Mouse (Mus musculus) heart, postnatal 25 days (tissue): ENCODE data around the gene Agbl5. TPM values are rescaled to one million over a fixed set of nuclear protein-coding genes. Genes with fewer than 3 reads are reported as not detected.

Source experiments
- DNase-seq: peaks from one replicate; pipeline ENCODE4 v3.0.0; 2022; ENCODE audit warnings: low spot score
- intact Hi-C: fragments of 180-260 bp; cut with DNase I; formaldehyde crosslinking; loops from one replicate; pipeline ENCODE4 v1.15.1; 2025
- total RNA-seq, 2 experiments: library from RNA; stranded (reverse); gene quantifications; 2 replicates each; pipeline ENCODE4 v1.2.3; 2021

Gene Agbl5
- total RNA-seq, 2 experiments from 2014 or later, result 5.9 to 6.8 TPM

- no peak for DNase-seq
- intact Hi-C loops, result no loop called here
Measured at GRCm38 (mm10) chr5:30944344-30944743, 55.9 kb downstream of the Agbl5 start.

- DNase-seq, result no peak
- intact Hi-C loops, result no loop called here
Measured at GRCm38 (mm10) chr5:30944956-30945781, 56.7 kb downstream of the Agbl5 start, which contains the start of gene Cgref1. Cgref1 (minus strand) TSS chr5:30945591.

DNA sequence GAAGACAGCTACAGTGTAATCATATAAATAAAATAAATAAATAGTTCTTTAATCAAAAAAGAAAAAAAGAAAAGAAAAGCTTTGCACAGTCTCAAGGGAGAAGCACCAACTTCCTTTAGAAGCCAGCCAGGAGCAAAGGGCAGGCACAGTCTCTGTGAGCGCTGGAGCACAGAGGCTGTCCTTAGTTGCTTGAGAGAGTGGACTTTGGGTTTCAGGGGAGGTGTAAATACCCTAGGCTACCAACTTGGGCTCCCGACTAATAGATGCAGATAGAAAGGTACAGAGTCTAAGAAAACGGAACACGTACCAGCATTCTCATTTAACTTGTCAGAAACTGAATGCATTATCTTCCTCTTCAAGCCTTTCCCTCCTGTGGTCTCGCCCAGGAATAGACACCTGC is 60.1 kb downstream of the Agbl5 start:
- intact Hi-C loops, result no loop called here

GRCm38 (mm10) chr5:30949654-30950326 is 61.3 kb downstream of the Agbl5 start:
- intact Hi-C loops, result no loop called here

More for the DNA sequence above, 60.1 kb downstream of the Agbl5 start:
- no peak for DNase-seq

DNA sequence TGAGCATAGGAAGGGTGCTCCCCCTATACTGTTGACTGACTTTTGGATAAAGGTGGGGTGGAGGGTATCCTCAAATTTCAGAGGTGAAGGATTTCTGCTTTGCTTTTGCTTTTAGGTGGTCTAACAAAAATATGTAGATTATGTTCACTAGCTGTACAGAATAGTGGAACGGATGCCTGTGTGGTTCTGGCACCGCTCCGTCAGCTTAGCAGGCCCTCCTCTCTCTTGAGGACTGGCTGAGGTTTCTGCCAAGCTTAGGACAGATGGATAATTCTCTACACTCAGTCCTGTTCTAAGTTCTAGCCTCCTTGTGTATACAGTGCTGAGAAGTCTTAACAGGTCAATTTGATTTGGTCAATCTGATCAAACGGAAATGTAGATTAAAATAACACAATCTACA is 62.0 kb downstream of the Agbl5 start:
- intact Hi-C loops, result no loop called here
- no peak for DNase-seq

More at GRCm38 (mm10) chr5:30949654-30950326, 61.3 kb downstream of the Agbl5 start:
- DNase-seq, result peak; percentile 88

GRCm38 (mm10) chr5:30950922-30951321 is 62.4 kb downstream of the Agbl5 start:
- no peak for DNase-seq
- intact Hi-C loops, result no loop called here

GRCm38 (mm10) chr5:30951706-30952105 is 63.2 kb downstream of the Agbl5 start:
- DNase-seq, result no peak

DNA sequence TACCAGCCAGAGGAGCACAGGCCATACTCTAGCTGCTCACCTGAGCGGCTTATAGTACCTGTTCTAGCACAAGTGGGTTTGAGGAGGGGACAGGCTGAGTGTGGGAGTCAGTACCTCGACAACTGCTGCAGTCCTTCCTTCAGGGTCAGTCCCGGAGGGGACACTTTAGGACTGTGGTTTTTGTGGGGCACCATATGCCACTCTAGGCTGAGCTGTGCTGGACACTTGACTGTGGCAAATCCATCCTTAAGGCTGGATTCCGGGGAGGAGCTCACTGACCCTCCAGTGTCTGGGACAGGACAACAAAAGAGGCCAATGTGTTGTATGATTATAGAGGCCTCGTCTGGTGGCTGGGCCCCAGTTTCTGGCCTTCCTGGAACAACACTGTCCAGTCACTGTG is 64.1 kb downstream of the Agbl5 start:
- DNase-seq, result no peak
- intact Hi-C loops, result no loop called here

More at GRCm38 (mm10) chr5:30951706-30952105, 63.2 kb downstream of the Agbl5 start:
- intact Hi-C loops, result no loop called here

DNA sequence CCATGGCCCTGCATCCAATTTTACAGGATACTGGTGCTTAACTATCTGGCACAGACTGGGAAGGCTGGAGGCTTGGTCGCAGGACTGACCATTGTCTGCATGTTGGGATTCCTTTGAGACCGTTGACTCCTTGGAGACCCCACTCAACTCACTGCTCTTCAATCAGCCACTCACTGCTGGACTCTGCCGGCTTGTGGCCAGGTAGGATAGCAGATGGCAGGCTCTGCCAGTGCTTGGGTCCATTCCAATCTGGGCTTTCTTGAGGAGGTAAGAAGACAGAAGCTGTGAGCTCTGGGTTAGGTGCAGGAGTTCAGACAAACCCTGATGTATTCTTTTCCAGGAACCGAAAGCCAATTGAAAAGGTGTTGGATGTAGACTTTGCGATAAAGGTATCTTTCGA is 65.6 kb downstream of the Agbl5 start:
- intact Hi-C loops, result no loop called here

DNA sequence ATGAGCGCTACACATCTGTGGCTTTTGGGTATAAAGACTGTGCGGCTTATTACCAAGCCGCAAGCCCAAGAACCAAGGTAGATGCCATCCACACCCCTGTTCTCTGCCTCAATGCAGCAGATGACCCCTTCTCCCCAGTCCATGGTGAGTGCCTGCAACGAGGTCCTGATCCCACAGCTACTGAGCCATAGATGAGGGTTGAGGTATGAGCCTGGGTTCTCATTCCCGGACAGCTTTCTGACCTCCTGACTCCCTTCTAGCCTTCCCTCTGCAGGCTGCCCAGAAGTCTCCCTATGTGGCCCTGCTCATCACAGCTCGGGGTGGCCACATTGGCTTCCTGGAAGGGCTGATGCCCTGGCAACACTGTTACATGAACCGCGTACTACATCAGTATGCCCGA is 66.1 kb downstream of the Agbl5 start:
- no peak for DNase-seq
- intact Hi-C loops, result no loop called here

More for the DNA sequence above, 65.6 kb downstream of the Agbl5 start:
- no peak for DNase-seq

DNA sequence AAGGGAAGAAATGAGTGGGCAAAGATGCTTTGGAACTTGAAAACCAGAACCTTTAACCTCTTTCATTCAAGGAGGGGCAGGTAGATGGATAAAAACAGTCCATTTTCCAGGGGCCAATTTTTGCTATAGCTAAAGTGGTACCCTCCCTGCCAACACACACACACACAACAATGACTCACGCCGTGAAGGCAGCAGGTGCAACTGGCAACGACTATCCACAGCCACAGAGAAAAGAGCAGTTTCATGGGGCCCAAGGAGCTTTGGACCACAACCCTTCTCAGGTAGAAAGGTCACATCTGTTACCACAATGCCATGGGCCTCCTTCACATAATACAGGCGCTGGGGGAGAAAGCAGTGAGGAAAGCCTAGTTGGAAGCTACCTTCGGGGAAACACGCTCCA is 67.3 kb downstream of the Agbl5 start:
- intact Hi-C loops, result no loop called here
- no peak for DNase-seq

Other genes with a start within 250 kb of the Agbl5 start
- gene Slc35f6, start 240.8 kb upstream of the Agbl5 start, total RNA-seq, result 10 to 100 TPM; 44.1 to 47.2 TPM
- 10 to 100 TPM; 42.0 to 43.0 TPM for gene Cenpa, start 221.9 kb upstream of the Agbl5 start, total RNA-seq
- under 1 TPM; 0.29 to 0.45 TPM for gene Dpysl5, start 177.1 kb upstream of the Agbl5 start, total RNA-seq
- 10 to 100 TPM; 31.1 to 32.4 TPM for gene Mapre3, start 74.1 kb upstream of the Agbl5 start, total RNA-seq
- 10 to 100 TPM; 36.5 to 39.1 TPM for gene Tmem214, start 20.7 kb upstream of the Agbl5 start, total RNA-seq
- gene Ost4, start 19.1 kb downstream of the Agbl5 start, total RNA-seq, result 100 to 1,000 TPM; 142 to 150 TPM
- gene Emilin1, start 24.7 kb downstream of the Agbl5 start, total RNA-seq, result 10 to 100 TPM; 27.6 to 29.7 TPM
- gene Khk, start 32.7 kb downstream of the Agbl5 start, total RNA-seq, result 10 to 100 TPM; 21.1 to 22.6 TPM
- gene Cgref1, start 56.9 kb downstream of the Agbl5 start, total RNA-seq, result under 1 TPM; 0.39 to 0.53 TPM
- 10 to 100 TPM; 79.3 to 82.9 TPM for gene Preb, start 71.7 kb downstream of the Agbl5 start, total RNA-seq
- gene Tcf23, start 80.0 kb downstream of the Agbl5 start, total RNA-seq, result under 1 TPM; 0.45 to 0.75 TPM
- 10 to 100 TPM; 44.1 to 47.0 TPM for gene Atraid, start 159.6 kb downstream of the Agbl5 start, total RNA-seq
- gene Slc5a6, start 160.2 kb downstream of the Agbl5 start, total RNA-seq, result 10 to 100 TPM in 1 of 2 experiments, 1 to 10 TPM in 1; 9.9 to 10.5 TPM
- 10 to 100 TPM; 14.4 to 15.5 TPM for gene Cad, start 166.1 kb downstream of the Agbl5 start, total RNA-seq
- not detected for gene Dnajc5g, start 217.6 kb downstream of the Agbl5 start, total RNA-seq
- gene Slc30a3, start 219.5 kb downstream of the Agbl5 start, total RNA-seq, result not detected
- 100 to 1,000 TPM; 183 to 212 TPM for gene Trim54, start 228.0 kb downstream of the Agbl5 start, total RNA-seq